Mouse (Mus musculus) limb, embryonic 13.5 days (tissue): ENCODE results near the gene Ikzf1. TPM values are rescaled to one million over a fixed set of nuclear protein-coding genes. Genes with fewer than 3 reads are reported as not detected.

ENCODE experiments used
- ATAC-seq: fragments of 200-750 bp; cut with Nextera tagmentation; 2 replicates; pipeline ENCODE4 v1.8.0; 2017; ENCODE audit warnings: low read depth, moderate number of reproducible peaks, moderate TSS enrichment; ENCODE audit not compliant: low FRiP score
- H3K27ac ChIP-seq: fragments of 300-500 bp; sonication (generic); 2 replicates; pipeline ENCODE4 v1.5.1; 2015; ENCODE audit warnings: inconsistent platforms, mild to moderate bottlenecking, moderate library complexity
- H3K27me3 ChIP-seq: fragments of 300-500 bp; sonication (generic); 2 replicates; pipeline ENCODE4 v1.6.1; 2015; ENCODE audit warnings: mild to moderate bottlenecking, inconsistent platforms
- H3K36me3 ChIP-seq: fragments of 300-500 bp; sonication (generic); 2 replicates; pipeline ENCODE4 v1.6.1; 2015; ENCODE audit warnings: inconsistent platforms, mild to moderate bottlenecking, moderate library complexity
- H3K4me1 ChIP-seq: fragments of 300-500 bp; sonication (generic); 2 replicates; pipeline ENCODE4 v1.6.1; 2015; ENCODE audit warnings: inconsistent platforms
- H3K4me2 ChIP-seq: fragments of 300-500 bp; sonication (generic); replicated peaks from 2 replicates; pipeline ENCODE4 v1.6.1; 2015; ENCODE audit warnings: inconsistent platforms, mild to moderate bottlenecking, moderate library complexity
- H3K4me3 ChIP-seq: fragments of 300-500 bp; sonication (generic); 2 replicates; pipeline ENCODE4 v1.5.1; 2015; ENCODE audit warnings: moderate library complexity, mild to moderate bottlenecking, inconsistent platforms
- H3K9ac ChIP-seq: fragments of 300-500 bp; sonication (generic); 2 replicates; pipeline ENCODE4 v1.6.1; 2015; ENCODE audit warnings: mild to moderate bottlenecking, inconsistent platforms
- H3K9me3 ChIP-seq: fragments of 300-500 bp; sonication (generic); 2 replicates; pipeline ENCODE4 v1.6.1; 2016; ENCODE audit warnings: inconsistent platforms
- WGBS: fragments of 180-500 bp; shearing (Covaris S2); methylation state at CpG from one replicate; pipeline ENCODE4 v1.1.7; 2015; 5-methylcytosine and 5-hydroxymethylcytosine counted together
- polyA plus RNA-seq: library from polyadenylated mRNA; unstranded; fragments of >200 nt; fragmentation: Nextera tagmentation; extraction: Ambion mirVana; gene quantifications from 2 replicates; pipeline ENCODE4 v1.2.1, GENCODE M21; 2015

Gene Ikzf1
- polyA plus RNA-seq, 1 experiment from 2014 or later: 1.5 TPM

DNA sequence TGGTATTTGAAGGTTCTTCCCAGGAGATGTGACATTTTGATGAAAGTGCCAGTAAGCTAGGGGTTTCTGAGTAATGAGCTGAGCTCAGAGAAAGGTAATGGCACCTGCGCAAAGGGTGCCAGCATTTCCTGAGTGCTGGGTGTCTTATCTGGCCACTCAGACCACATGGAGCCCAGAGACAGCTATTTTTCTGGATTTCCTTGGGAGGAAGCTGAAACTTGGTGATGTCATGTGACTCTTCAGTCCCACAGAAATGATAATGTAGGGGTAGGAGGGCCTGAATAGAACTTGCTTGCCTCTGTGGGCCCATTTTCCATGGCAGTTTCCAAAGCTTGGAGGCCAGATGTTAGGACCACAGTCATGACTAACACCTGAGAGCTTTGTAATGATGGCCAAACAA lies 46.9 kb downstream of the Ikzf1 start:
- ATAC-seq: no peak
- 95% methylated on average over 1 of the region's 1 CpGs for WGBS
- Histone ChIP-seq H3K9me3 (no peaks in the 10 kb centered on the region), H3K4me1 (no peaks in the 10 kb centered on the region), H3K9ac (no peak overlapping the region), H3K27ac (no peak overlapping the region), H3K4me3 (no peak overlapping the region), H3K36me3 (no peaks in the 10 kb centered on the region), H3K4me2 (no peak overlapping the region), H3K27me3 (0 out of 2 replicates have a peak, but pooled peaks cover 5% of the 10 kb centered on the region)

DNA sequence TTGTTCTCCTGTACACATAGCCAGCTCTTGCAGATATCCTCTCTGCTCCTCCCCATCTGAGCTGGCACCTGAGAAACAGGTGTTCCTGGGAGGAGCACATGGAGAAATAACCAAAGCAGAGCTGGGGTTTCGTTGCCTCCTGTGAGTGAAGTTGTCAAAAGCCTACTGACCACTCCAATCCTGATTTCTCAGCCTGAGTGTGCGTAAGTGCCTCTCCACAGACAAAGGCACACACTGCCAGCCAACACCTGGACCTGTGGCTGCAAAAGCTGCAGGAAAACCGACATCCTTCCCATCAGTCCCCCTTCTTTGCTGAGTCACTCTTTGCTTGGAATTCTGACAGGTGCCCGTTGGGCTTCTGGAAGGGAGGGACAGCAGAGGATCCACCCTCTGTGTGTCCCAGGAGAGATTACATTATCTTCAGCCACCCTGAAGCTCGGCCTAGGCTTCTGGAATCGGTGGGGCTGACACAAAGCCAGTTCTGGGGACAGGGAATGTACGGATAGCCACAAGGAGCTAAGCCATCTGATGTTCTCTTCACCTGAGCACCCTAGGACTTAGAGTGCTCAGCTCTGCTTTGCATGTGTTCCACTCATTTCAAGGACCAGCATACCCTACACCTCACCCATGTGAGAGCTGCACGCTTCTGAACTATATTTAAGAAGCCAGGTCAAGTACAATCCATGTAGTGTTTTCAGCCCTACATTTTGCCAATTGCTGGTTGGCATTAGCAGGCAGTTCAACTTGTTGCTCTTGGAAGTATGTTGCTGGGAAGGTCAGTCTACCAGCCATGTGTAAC lies 48.4 kb downstream of the Ikzf1 start:
- H3K9ac ChIP-seq: no peak overlapping the region
- no peak for ATAC-seq
- 75% methylated on average over 8 of the region's 8 CpGs for WGBS
- no peaks in the 10 kb centered on the region for H3K9me3 ChIP-seq
- H3K27ac ChIP-seq: no peak overlapping the region
- H3K27me3 ChIP-seq: 0 out of 2 replicates have a peak, but pooled peaks cover 5% of the 10 kb centered on the region
- no peak overlapping the region for H3K4me2 ChIP-seq
- H3K4me3 ChIP-seq: no peak overlapping the region
- no peaks in the 10 kb centered on the region for H3K36me3 ChIP-seq
- no peaks in the 10 kb centered on the region for H3K4me1 ChIP-seq

- no peak overlapping the region for H3K4me2 ChIP-seq
- 84% methylated on average over 6 of the region's 6 CpGs for WGBS
- H3K4me1 ChIP-seq: no peaks in the 10 kb centered on the region
Measured at GRCm38 (mm10) chr11:11735155-11735554, 50.4 kb downstream of the Ikzf1 start.

DNA sequence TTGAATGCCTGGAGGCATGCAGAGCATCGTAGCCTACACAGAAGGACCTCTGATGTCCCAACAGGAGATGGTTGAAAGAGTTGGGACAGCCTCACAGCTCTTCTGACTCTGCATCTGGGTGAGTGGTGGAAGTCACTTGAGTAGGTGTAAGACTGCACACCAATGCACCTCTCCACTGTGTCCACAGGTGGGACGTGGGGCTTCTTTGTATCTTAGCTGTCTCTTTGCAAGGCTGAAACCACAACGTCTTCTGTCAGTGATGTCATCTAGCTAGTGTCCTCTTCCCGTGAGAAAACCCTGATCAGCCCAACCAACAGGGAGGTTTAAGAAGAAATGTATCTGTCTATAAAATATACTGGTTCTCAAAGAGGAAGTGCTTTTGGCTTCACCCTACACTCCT lies 52.1 kb downstream of the Ikzf1 start:
- Histone ChIP-seq H3K4me2 (no peak overlapping the region), H3K9me3 (no peaks in the 10 kb centered on the region), H3K27me3 (0 out of 2 replicates have a peak, but pooled peaks cover 5% of the 10 kb centered on the region), H3K9ac (no peak overlapping the region), H3K27ac (no peak overlapping the region), H3K4me3 (no peak overlapping the region), H3K4me1 (no peaks in the 10 kb centered on the region), H3K36me3 (no peaks in the 10 kb centered on the region)
- WGBS: 91% methylated on average over 4 of the region's 4 CpGs
- ATAC-seq: no peak

More at GRCm38 (mm10) chr11:11735155-11735554, 50.4 kb downstream of the Ikzf1 start:
- Histone ChIP-seq H3K9me3 (no peaks in the 10 kb centered on the region), H3K27me3 (0 out of 2 replicates have a peak, but pooled peaks cover 5% of the 10 kb centered on the region), H3K9ac (no peak overlapping the region), H3K27ac (no peak overlapping the region), H3K4me3 (no peak overlapping the region), H3K36me3 (no peaks in the 10 kb centered on the region)
- ATAC-seq: no peak

DNA sequence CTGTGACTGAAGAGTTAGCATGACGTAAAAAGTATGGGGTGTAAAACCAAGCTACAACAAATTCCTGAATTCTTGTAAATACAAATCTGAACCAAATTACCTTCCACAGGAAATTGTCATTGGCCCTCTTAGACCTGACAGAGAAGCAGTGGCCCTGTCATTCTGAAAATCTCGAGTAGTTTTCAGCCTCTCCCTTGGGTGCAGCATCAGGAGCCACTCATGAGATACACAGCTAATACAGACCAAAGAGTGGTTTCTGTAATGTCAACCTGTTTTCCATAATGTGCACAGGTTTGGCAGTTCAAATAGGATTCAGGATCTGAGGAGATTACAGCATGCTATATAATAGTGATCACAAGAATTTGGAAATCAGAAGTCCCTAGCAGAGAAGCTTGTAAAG lies 52.8 kb downstream of the Ikzf1 start:
- no peaks in the 10 kb centered on the region for H3K36me3 ChIP-seq
- H3K4me2 ChIP-seq: no peak overlapping the region
- H3K4me1 ChIP-seq: no peaks in the 10 kb centered on the region
- ATAC-seq: no peak
- no peak overlapping the region for H3K4me3 ChIP-seq
- H3K9me3 ChIP-seq: no peaks in the 10 kb centered on the region
- no peak overlapping the region for H3K9ac ChIP-seq
- 0 out of 2 replicates have a peak, but pooled peaks cover 5% of the 10 kb centered on the region for H3K27me3 ChIP-seq
- H3K27ac ChIP-seq: no peak overlapping the region
- 52% methylated on average over 2 of the region's 2 CpGs for WGBS

DNA sequence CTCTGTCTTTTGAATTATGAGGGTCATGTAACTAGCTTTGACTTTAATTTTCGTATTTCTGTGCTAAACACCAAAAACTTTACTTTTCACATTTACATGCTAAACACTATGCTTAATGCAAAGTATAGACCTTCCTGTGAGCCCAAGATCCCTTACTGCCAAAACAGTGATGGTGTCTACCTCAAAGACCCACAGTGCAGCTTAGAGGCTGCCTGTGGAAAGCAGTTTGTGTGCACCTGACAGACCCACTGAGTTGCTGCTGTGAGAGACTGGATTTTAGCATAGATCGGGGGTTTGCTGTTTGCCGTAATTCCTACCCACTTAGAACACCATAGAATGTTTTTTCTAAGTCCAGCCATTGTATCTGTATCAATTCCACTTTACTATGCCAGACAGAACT lies 54.3 kb downstream of the Ikzf1 start:
- ATAC-seq: no peak

GRCm38 (mm10) chr11:11740603-11741002 lies 55.8 kb downstream of the Ikzf1 start:
- no peak overlapping the region for H3K4me2 ChIP-seq
- no peak overlapping the region for H3K4me3 ChIP-seq
- no peak overlapping the region for H3K9ac ChIP-seq
- 70% methylated on average over 5 of the region's 5 CpGs for WGBS
- H3K27me3 ChIP-seq: no peaks in the 10 kb centered on the region
- ATAC-seq: no peak
- no peak overlapping the region for H3K27ac ChIP-seq
- H3K4me1 ChIP-seq: no peaks in the 10 kb centered on the region
- H3K9me3 ChIP-seq: no peaks in the 10 kb centered on the region
- H3K36me3 ChIP-seq: no peaks in the 10 kb centered on the region

More for the DNA sequence above, 54.3 kb downstream of the Ikzf1 start:
- no peaks in the 10 kb centered on the region for H3K9me3 ChIP-seq
- H3K27ac ChIP-seq: no peak overlapping the region
- H3K4me1 ChIP-seq: no peaks in the 10 kb centered on the region
- 92% methylated on average over 3 of the region's 3 CpGs for WGBS
- H3K9ac ChIP-seq: no peak overlapping the region
- no peaks in the 10 kb centered on the region for H3K36me3 ChIP-seq
- H3K27me3 ChIP-seq: 0 out of 2 replicates have a peak, but pooled peaks cover 5% of the 10 kb centered on the region
- no peak overlapping the region for H3K4me3 ChIP-seq
- H3K4me2 ChIP-seq: no peak overlapping the region

DNA sequence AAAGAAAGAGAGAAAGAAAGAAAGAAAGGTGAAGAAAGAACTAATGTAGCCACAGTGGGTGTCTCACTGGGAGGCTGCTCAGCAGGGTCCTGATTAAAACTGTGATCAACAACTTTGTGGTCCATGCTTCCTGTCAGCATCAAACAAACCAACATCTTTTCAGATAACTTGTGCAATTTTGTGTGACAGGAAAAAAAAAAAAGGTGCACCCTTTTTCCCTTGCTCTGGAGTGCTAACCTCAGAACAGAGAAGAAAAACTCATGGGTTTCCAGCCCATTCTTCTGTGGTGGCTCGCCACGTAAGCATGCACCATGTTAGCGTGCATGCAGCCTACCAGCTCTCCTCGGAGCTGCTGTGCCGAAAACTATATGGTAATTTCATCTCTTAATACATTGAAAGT lies 56.8 kb downstream of the Ikzf1 start:
- Histone ChIP-seq H3K4me1 (no peaks in the 10 kb centered on the region), H3K27ac (no peak overlapping the region), H3K4me2 (no peak overlapping the region), H3K9me3 (no peaks in the 10 kb centered on the region), H3K36me3 (no peaks in the 10 kb centered on the region), H3K4me3 (no peak overlapping the region), H3K9ac (no peak overlapping the region), H3K27me3 (no peaks in the 10 kb centered on the region)
- 83% methylated on average over 5 of the region's 5 CpGs for WGBS
- ATAC-seq: no peak

GRCm38 (mm10) chr11:11742626-11743025 lies 57.8 kb downstream of the Ikzf1 start:
- no peak overlapping the region for H3K9ac ChIP-seq
- ATAC-seq: no peak
- no peak overlapping the region for H3K4me3 ChIP-seq
- no peak overlapping the region for H3K27ac ChIP-seq
- WGBS: 25% methylated on average over 2 of the region's 2 CpGs
- H3K4me1 ChIP-seq: no peaks in the 10 kb centered on the region
- no peaks in the 10 kb centered on the region for H3K27me3 ChIP-seq
- no peaks in the 10 kb centered on the region for H3K9me3 ChIP-seq
- no peak overlapping the region for H3K4me2 ChIP-seq
- H3K36me3 ChIP-seq: no peaks in the 10 kb centered on the region

GRCm38 (mm10) chr11:11744222-11744621 lies 59.4 kb downstream of the Ikzf1 start:
- no peak overlapping the region for H3K4me3 ChIP-seq
- no peaks in the 10 kb centered on the region for H3K9me3 ChIP-seq
- no peaks in the 10 kb centered on the region for H3K4me1 ChIP-seq
- no peaks in the 10 kb centered on the region for H3K27me3 ChIP-seq
- H3K36me3 ChIP-seq: no peaks in the 10 kb centered on the region
- no peak overlapping the region for H3K27ac ChIP-seq
- H3K4me2 ChIP-seq: no peak overlapping the region
- no peak overlapping the region for H3K9ac ChIP-seq
- 64% methylated on average over 1 of the region's 1 CpGs for WGBS
- no peak for ATAC-seq

- H3K9me3 ChIP-seq: no peaks in the 10 kb centered on the region
- no peak overlapping the region for H3K4me2 ChIP-seq
- H3K27me3 ChIP-seq: no peaks in the 10 kb centered on the region
- H3K27ac ChIP-seq: no peak overlapping the region
- H3K4me1 ChIP-seq: no peaks in the 10 kb centered on the region
- H3K9ac ChIP-seq: no peak overlapping the region
- ATAC-seq: no peak
- no peaks in the 10 kb centered on the region for H3K36me3 ChIP-seq
- H3K4me3 ChIP-seq: no peak overlapping the region
- WGBS: 86% methylated on average over 5 of the region's 5 CpGs
Measured at GRCm38 (mm10) chr11:11751091-11751490, 66.3 kb downstream of the Ikzf1 start.

DNA sequence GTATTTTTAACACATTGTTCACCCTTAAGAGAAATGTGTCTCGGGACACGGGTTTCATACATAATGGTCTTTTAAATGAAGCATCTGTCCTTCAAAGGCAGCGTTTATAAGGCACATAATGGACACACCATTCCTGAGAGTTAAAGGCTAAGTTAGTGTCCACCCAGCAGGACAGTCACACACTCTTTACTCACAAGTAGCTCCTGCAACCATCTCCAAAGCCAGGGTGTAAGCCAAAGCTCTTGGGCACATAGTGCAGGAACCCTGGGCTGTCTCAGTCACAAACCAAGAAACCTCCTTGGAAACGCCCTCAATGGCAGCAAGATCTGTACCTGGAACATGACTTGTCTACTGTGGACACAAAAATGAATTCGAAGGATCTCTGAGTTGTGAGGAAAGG lies 68.1 kb downstream of the Ikzf1 start:
- Histone ChIP-seq H3K27ac (no peak overlapping the region), H3K4me2 (no peak overlapping the region), H3K27me3 (no peaks in the 10 kb centered on the region), H3K36me3 (no peaks in the 10 kb centered on the region), H3K4me1 (no peaks in the 10 kb centered on the region), H3K9ac (no peak overlapping the region), H3K4me3 (no peak overlapping the region), H3K9me3 (no peaks in the 10 kb centered on the region)
- 70% methylated on average over 5 of the region's 5 CpGs for WGBS
- ATAC-seq: no peak

GRCm38 (mm10) chr11:11758121-11758520 lies 73.3 kb downstream of the Ikzf1 start:
- H3K27ac ChIP-seq: no peak overlapping the region
- no peak for ATAC-seq
- WGBS: 76% methylated on average over 6 of the region's 6 CpGs
- no peak overlapping the region for H3K4me3 ChIP-seq
- H3K36me3 ChIP-seq: no peaks in the 10 kb centered on the region
- no peaks in the 10 kb centered on the region for H3K9me3 ChIP-seq
- H3K9ac ChIP-seq: no peak overlapping the region
- no peaks in the 10 kb centered on the region for H3K27me3 ChIP-seq
- H3K4me1 ChIP-seq: no peaks in the 10 kb centered on the region
- no peak overlapping the region for H3K4me2 ChIP-seq
